ENCODE assay signal across 13 mouse cellular contexts in the genomic region with DNA sequence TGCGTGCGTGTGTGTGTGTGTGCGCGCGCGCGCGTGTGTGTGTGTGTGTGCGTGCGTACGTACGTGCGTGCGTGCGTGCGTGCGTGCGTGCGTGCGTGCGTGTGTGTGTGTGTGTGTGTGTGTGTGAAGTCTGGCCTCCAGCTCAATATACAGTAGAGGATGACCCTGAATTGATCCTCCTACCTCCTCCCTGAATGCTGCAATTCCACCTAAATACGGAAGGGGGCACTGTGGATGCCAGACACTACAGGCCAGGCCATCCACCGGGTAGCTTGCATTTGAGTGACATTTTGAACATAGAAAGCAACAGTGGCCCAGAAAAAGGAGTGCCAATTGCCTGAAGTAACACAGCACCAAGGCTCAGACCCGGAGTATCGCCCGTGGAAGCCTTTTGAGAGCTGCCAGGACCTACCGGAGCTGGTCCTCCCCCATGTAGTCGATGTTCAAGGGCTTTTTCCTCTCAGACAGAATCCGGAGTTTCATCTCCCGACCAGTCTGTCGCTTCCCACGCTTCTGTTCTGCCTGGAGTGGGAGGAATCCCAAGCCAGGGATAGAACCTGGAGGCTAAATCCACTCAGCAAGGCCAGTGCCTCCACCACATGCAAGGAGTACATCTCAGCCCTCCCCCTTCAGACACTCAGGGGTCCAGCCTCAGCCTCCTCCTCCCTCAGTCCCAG. TPM values are rescaled to one million over a fixed set of nuclear protein-coding genes. Genes with fewer than 3 reads are reported as not detected.
DNase-seq lines count a peak whose midpoint lies in the region; ATAC-seq and TF ChIP-seq lines count a peak whose summit lies in the region.
"Had no signal": no experiment of that assay in that cellular context is flagged by ENCODE, and none has a peak within 500 bp of the region (broad histone marks: within the 10 kb centered on the region; RNA-seq: fewer than 3 reads in every experiment).

No protein-coding gene starts in this region.

- H3K27ac ChIP-seq in intestine, postnatal 0 days (ENCODE audit: low read depth, low read length), result no peak overlapping the region
- no peak overlapping the region for H3K27ac ChIP-seq in intestine, embryonic 16.5 days (ENCODE audit: low read length)
- no peak overlapping the region for H3K27ac ChIP-seq in spleen, adult 2 months (ENCODE audit: insufficient read depth, low read length)
- H3K27ac ChIP-seq in stomach, postnatal 0 days (replicated peaks), result no peak overlapping the region
- H3K27ac ChIP-seq: limb, embryonic 15.5 days had no signal

- DNase-seq in embryo, embryonic 10.5 days (ENCODE audit: low spot score), result peak; percentile 22
- no peak for DNase-seq in embryo, embryonic 10 days (ENCODE audit: low spot score)
- no peak for DNase-seq in spleen, adult 2 months (ENCODE audit: low read depth in 1 of 2, low spot score in 2 of 2)
- DNase-seq in spleen, postnatal 4 days (ENCODE audit: low spot score in 2 of 2), result no peak
- no peak for DNase-seq in stomach, postnatal 0 days (ENCODE audit: low spot score)
- no peak for DNase-seq in urinary bladder, adult 18-20 months (ENCODE audit: low spot score in 2 of 2)
- DNase-seq: cerebellum, adult 11 months; gastrocnemius, postnatal 14 days; midbrain, embryonic 14.5 days had no signal

- 0 out of 2 replicates have a peak, but pooled peaks cover 4% of the 10 kb centered on the region for H3K4me1 ChIP-seq in intestine, postnatal 0 days (replicated peaks; ENCODE audit: control insufficient read depth, insufficient read depth, low read length)
- peaks cover 3% of the 10 kb centered on the region; the same call in 1 of the 2 replicates for H3K4me1 ChIP-seq in intestine, embryonic 16.5 days (ENCODE audit: control insufficient read depth, insufficient read depth, low read length)
- H3K4me1 ChIP-seq in spleen, adult 2 months (ENCODE audit: control insufficient read depth, insufficient read depth, insufficient read length), result peaks cover 8% of the 10 kb centered on the region; the same call in 1 of the 2 replicates
- no peaks in the 10 kb centered on the region for H3K4me1 ChIP-seq in stomach, postnatal 0 days (replicated peaks; ENCODE audit: control insufficient read depth, insufficient read depth)

- peak; percentile 55 for TF ChIP-seq CTCF in intestine, postnatal 0 days (IDR thresholded peaks at IDR 0.05; ENCODE audit: low read depth)
- TF ChIP-seq CTCF in spleen, adult 2 months (IDR thresholded peaks at IDR 0.05; ENCODE audit: extremely low read depth, insufficient read depth, insufficient read length, insufficient replicate concordance), result peak; percentile 6; the same call in 1 of the 2 replicates
- TF ChIP-seq CTCF in stomach, postnatal 0 days (IDR thresholded peaks at IDR 0.05; ENCODE audit: low read depth), result peak; percentile 59

- TF ChIP-seq EP300 in stomach, postnatal 0 days (optimal IDR thresholded peaks at IDR 0.05), result no peak

- no peak for ATAC-seq in intestine, postnatal 0 days
- ATAC-seq in intestine, embryonic 16.5 days, result no peak
- ATAC-seq in stomach, postnatal 0 days (ENCODE audit: low FRiP score, low TSS enrichment), result no peak
- ATAC-seq: activated CD4-positive, CD25-positive, alpha-beta regulatory T cell, adult 4 months had no signal

- no peaks in the 10 kb centered on the region for H3K27me3 ChIP-seq in intestine, postnatal 0 days (replicated peaks; ENCODE audit: control insufficient read depth, insufficient read depth, low read length)
- no peaks in the 10 kb centered on the region for H3K27me3 ChIP-seq in intestine, embryonic 16.5 days (replicated peaks; ENCODE audit: control insufficient read depth, insufficient read depth, low read length)
- no peaks in the 10 kb centered on the region for H3K27me3 ChIP-seq in spleen, adult 2 months (ENCODE audit: control insufficient read depth, insufficient read depth, low read length)
- H3K27me3 ChIP-seq in stomach, postnatal 0 days (ENCODE audit: control insufficient read depth, insufficient read depth, low read length), result no peaks in the 10 kb centered on the region
- H3K27me3 ChIP-seq: limb, embryonic 15.5 days had no signal

- TF ChIP-seq POLR2A in spleen, adult 2 months (IDR thresholded peaks at IDR 0.05; ENCODE audit: low read depth, low read length), result no peak

- no peaks in the 10 kb centered on the region for H3K36me3 ChIP-seq in intestine, postnatal 0 days (ENCODE audit: control insufficient read depth, insufficient read depth)
- H3K36me3 ChIP-seq in intestine, embryonic 16.5 days (ENCODE audit: control insufficient read depth, insufficient read depth, low read length), result no peaks in the 10 kb centered on the region
- H3K36me3 ChIP-seq in spleen, adult 2 months (ENCODE audit: control insufficient read depth, insufficient read depth, low read length), result no peaks in the 10 kb centered on the region
- no peaks in the 10 kb centered on the region for H3K36me3 ChIP-seq in stomach, postnatal 0 days (ENCODE audit: control insufficient read depth, insufficient read depth, low read length)
- H3K36me3 ChIP-seq: limb, embryonic 15.5 days had no signal

- H3K9ac ChIP-seq in intestine, postnatal 0 days (ENCODE audit: low read depth, low read length), result no peak overlapping the region
- H3K9ac ChIP-seq in intestine, embryonic 16.5 days (ENCODE audit: low read depth, low read length), result no peak overlapping the region
- H3K9ac ChIP-seq in stomach, postnatal 0 days (ENCODE audit: low read length), result no peak overlapping the region
- H3K9ac ChIP-seq: limb, embryonic 15.5 days had no signal

- H3K4me3 ChIP-seq in intestine, postnatal 0 days (ENCODE audit: low read depth, low read length), result no peak overlapping the region
- H3K4me3 ChIP-seq in intestine, embryonic 16.5 days (ENCODE audit: low read length), result no peak overlapping the region
- no peak overlapping the region for H3K4me3 ChIP-seq in spleen, adult 2 months (ENCODE audit: extremely low read depth, insufficient read depth, insufficient read length)
- H3K4me3 ChIP-seq in stomach, postnatal 0 days (ENCODE audit: low read depth, low read length), result no peak overlapping the region
- H3K4me3 ChIP-seq: limb, embryonic 15.5 days had no signal

- H3K9me3 ChIP-seq in intestine, postnatal 0 days (ENCODE audit: control insufficient read depth), result no peaks in the 10 kb centered on the region
- no peaks in the 10 kb centered on the region for H3K9me3 ChIP-seq in intestine, embryonic 16.5 days (ENCODE audit: control insufficient read depth, low read length)
- no peaks in the 10 kb centered on the region for H3K9me3 ChIP-seq in stomach, postnatal 0 days (ENCODE audit: control insufficient read depth, low read length)
- H3K9me3 ChIP-seq: limb, embryonic 15.5 days had no signal

- no peak overlapping the region for H3K4me2 ChIP-seq in intestine, postnatal 0 days (replicated peaks; ENCODE audit: low read depth)
- no peak overlapping the region for H3K4me2 ChIP-seq in intestine, embryonic 16.5 days (ENCODE audit: low read depth, low read length)
- no peak overlapping the region for H3K4me2 ChIP-seq in stomach, postnatal 0 days (replicated peaks; ENCODE audit: low read depth)
- H3K4me2 ChIP-seq: limb, embryonic 15.5 days had no signal

- 85% methylated on average over 32 of the region's 32 CpGs for WGBS in intestine, postnatal 0 days
- WGBS in intestine, embryonic 16.5 days, result 80% methylated on average over 31 of the region's 32 CpGs
- 86% methylated on average over 31 of the region's 32 CpGs for WGBS in spleen, adult 2 months
- 77% methylated on average over 17 of the region's 32 CpGs for WGBS in stomach, postnatal 0 days

RNA-seq across cellular contexts. Expression of a gene that starts 6.7 kb away (rescaled TPM):
- polyA plus RNA-seq in intestine, postnatal 0 days (2015; fragmentation: Nextera tagmentation; extraction: Ambion mirVana), result 33.6 and 33.9 TPM in 2 replicates
- polyA plus RNA-seq in intestine, embryonic 16.5 days (2015; fragmentation: Nextera tagmentation; extraction: Ambion mirVana), result 17.0 and 17.3 TPM in 2 replicates
- polyA plus RNA-seq in spleen, adult 2 months (2012; rRNA removed), result 92.6 and 98.8 TPM in 2 replicates
- polyA plus RNA-seq in stomach, postnatal 0 days (2015; fragmentation: Nextera tagmentation; extraction: Ambion mirVana), result 39.5 and 44.4 TPM in 2 replicates

RNA-seq across cellular contexts. Expression of a gene that starts 8.0 kb away (rescaled TPM):
- 20.1 and 24.3 TPM in 2 replicates for polyA plus RNA-seq in intestine, postnatal 0 days (2015; fragmentation: Nextera tagmentation; extraction: Ambion mirVana)
- 23.0 and 23.2 TPM in 2 replicates for polyA plus RNA-seq in intestine, embryonic 16.5 days (2015; fragmentation: Nextera tagmentation; extraction: Ambion mirVana)
- polyA plus RNA-seq in spleen, adult 2 months (2012; rRNA removed), result 0.34 and 0.53 TPM in 2 replicates
- 15.5 and 16.5 TPM in 2 replicates for polyA plus RNA-seq in stomach, postnatal 0 days (2015; fragmentation: Nextera tagmentation; extraction: Ambion mirVana)

RNA-seq across cellular contexts. Expression of a gene that starts 15.8 kb away (rescaled TPM):
- 1.1 TPM in 2 replicates for polyA plus RNA-seq in intestine, postnatal 0 days (2015; fragmentation: Nextera tagmentation; extraction: Ambion mirVana)
- polyA plus RNA-seq in intestine, embryonic 16.5 days (2015; fragmentation: Nextera tagmentation; extraction: Ambion mirVana), result 1.6 TPM in 2 replicates
- 5.3 and 5.5 TPM in 2 replicates for polyA plus RNA-seq in spleen, adult 2 months (2012; rRNA removed)
- polyA plus RNA-seq in stomach, postnatal 0 days (2015; fragmentation: Nextera tagmentation; extraction: Ambion mirVana), result 24.4 and 30.4 TPM in 2 replicates

RNA-seq across cellular contexts. Expression of a gene that starts 24.1 kb away (rescaled TPM):
- 0.33 and 0.54 TPM in 2 replicates for polyA plus RNA-seq in intestine, postnatal 0 days (2015; fragmentation: Nextera tagmentation; extraction: Ambion mirVana)
- polyA plus RNA-seq in intestine, embryonic 16.5 days (2015; fragmentation: Nextera tagmentation; extraction: Ambion mirVana), result 1.1 and 1.3 TPM in 2 replicates
- polyA plus RNA-seq in spleen, adult 2 months (2012; rRNA removed), result 9.6 and 10.4 TPM in 2 replicates
- 0.89 and 0.98 TPM in 2 replicates for polyA plus RNA-seq in stomach, postnatal 0 days (2015; fragmentation: Nextera tagmentation; extraction: Ambion mirVana)

RNA-seq across cellular contexts. Expression of a gene that starts 39.1 kb away (rescaled TPM):
- 5.3 and 5.7 TPM in 2 replicates for polyA plus RNA-seq in intestine, postnatal 0 days (2015; fragmentation: Nextera tagmentation; extraction: Ambion mirVana)
- 5.9 and 6.8 TPM in 2 replicates for polyA plus RNA-seq in intestine, embryonic 16.5 days (2015; fragmentation: Nextera tagmentation; extraction: Ambion mirVana)
- polyA plus RNA-seq in spleen, adult 2 months (2012; rRNA removed), result 0.21 and 0.34 TPM in 2 replicates
- 6.7 and 7.2 TPM in 2 replicates for polyA plus RNA-seq in stomach, postnatal 0 days (2015; fragmentation: Nextera tagmentation; extraction: Ambion mirVana)
- polyA plus RNA-seq: activated CD4-positive, CD25-positive, alpha-beta regulatory T cell, adult 4 months had no signal

Comparison
In these comparisons a context has a peak if more than half of its experiments do, and no peak if none do; other contexts are left out.
1. CTCF ChIP-seq: peak in every context shown above with its lines; median percentile 59 in stomach, postnatal 0 days; 55 in intestine, postnatal 0 days; 6 in spleen, adult 2 months.
2. RNA of a gene that starts 8.0 kb away (polyA plus RNA-seq): 20.1 to 24.3 TPM in intestine, postnatal 0 days, 23.0 to 23.2 TPM in intestine, embryonic 16.5 days and 15.5 to 16.5 TPM in stomach, postnatal 0 days; 0.34 to 0.53 TPM in spleen, adult 2 months; every median in the first group is over 10 times any median in the second.